Mouse (Mus musculus): ENCODE data around the gene Pex6. TPM values are rescaled to one million over a fixed set of nuclear protein-coding genes. Genes with fewer than 3 reads are reported as not detected.

The Pex6 gene
- polyA plus RNA-seq, 1 experiment, result 105 TPM

DNA sequence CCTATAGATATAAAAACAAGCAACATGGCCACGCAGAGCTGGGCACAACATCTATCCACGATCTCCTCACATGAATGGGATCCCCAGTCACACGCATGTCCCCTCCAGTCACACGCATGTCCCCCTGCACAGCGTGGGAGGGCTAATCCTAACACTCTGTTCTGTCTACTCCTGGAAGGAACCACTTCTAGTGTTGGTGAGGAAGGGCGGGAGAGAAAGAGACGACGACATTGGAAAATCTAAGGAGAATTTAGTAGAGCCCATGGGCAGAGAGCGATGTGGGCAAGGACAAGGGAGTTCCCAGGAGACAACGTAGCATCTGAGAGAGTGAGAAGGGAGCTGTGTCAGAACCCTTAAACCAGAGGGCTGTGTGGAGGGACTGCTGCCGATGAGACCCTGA lies 59.3 kb downstream of the Pex6 start:
- Histone ChIP-seq H3K4me1 (replicated peaks; ENCODE audit: control insufficient read depth, insufficient read depth, low read length) (peaks cover 31% of the 10 kb centered on the region), H3K27me3 (ENCODE audit: control insufficient read depth, insufficient read depth, low read length) (no peaks in the 10 kb centered on the region), H3K36me3 (ENCODE audit: control insufficient read depth, insufficient read depth, low read length) (peaks cover 7% of the 10 kb centered on the region), H3K4me3 (ENCODE audit: control insufficient read depth, insufficient read depth, low read length) (no peak overlapping the region), H3K27ac (ENCODE audit: control insufficient read depth, insufficient read depth, low read length) (0 out of 2 replicates have a peak overlapping the region, but pooled peaks have one; percentile 1)
- TF ChIP-seq POLR2A (IDR thresholded peaks at IDR 0.05; ENCODE audit: control insufficient read depth, extremely low read depth, insufficient read depth, low read length, poor library complexity) (no peak), CTCF (IDR thresholded peaks at IDR 0.05; ENCODE audit: borderline replicate concordance, control insufficient read depth, extremely low read depth, insufficient read depth, low read length, poor library complexity) (no peak)
- 96% methylated on average over 11 of the region's 11 CpGs for WGBS
- no peak for DNase-seq

DNA sequence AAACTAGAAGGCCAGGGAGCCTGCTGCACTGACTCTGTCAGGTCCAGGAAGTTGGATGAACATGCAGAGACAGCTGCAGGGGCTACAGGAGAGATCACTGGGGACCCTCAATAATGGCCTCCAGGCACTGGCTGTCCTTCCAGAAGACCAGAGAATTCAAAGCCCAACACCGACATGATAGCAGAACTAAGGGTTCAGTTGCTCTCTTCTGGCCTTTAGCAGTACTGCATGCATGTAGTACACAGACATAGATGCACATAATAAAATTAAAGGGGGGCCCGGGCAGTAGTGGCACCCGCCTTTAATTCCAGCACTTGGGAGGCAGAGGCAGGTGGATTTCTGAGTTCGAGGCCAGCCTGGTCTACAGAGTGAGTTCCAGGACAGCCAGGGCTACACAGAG lies 59.8 kb downstream of the Pex6 start:
- TF ChIP-seq POLR2A (IDR thresholded peaks at IDR 0.05; ENCODE audit: control insufficient read depth, extremely low read depth, insufficient read depth, low read length, poor library complexity), result no peak
- no peak for TF ChIP-seq CTCF (IDR thresholded peaks at IDR 0.05; ENCODE audit: borderline replicate concordance, control insufficient read depth, extremely low read depth, insufficient read depth, low read length, poor library complexity)
- 91% methylated on average over 4 of the region's 4 CpGs for WGBS
- Histone ChIP-seq H3K27me3 (ENCODE audit: control insufficient read depth, insufficient read depth, low read length) (no peaks in the 10 kb centered on the region), H3K36me3 (ENCODE audit: control insufficient read depth, insufficient read depth, low read length) (peaks cover 12% of the 10 kb centered on the region), H3K4me3 (ENCODE audit: control insufficient read depth, insufficient read depth, low read length) (no peak overlapping the region), H3K4me1 (replicated peaks; ENCODE audit: control insufficient read depth, insufficient read depth, low read length) (peaks cover 29% of the 10 kb centered on the region), H3K27ac (ENCODE audit: control insufficient read depth, insufficient read depth, low read length) (0 out of 2 replicates have a peak overlapping the region, but pooled peaks have one; percentile 1)
- DNase-seq, result peak; percentile 14

GRCm38 (mm10) chr17:46771616-46772015 lies 60.4 kb downstream of the Pex6 start:
- Histone ChIP-seq H3K27me3 (ENCODE audit: control insufficient read depth, insufficient read depth, low read length) (no peaks in the 10 kb centered on the region), H3K4me1 (replicated peaks; ENCODE audit: control insufficient read depth, insufficient read depth, low read length) (peaks cover 29% of the 10 kb centered on the region), H3K4me3 (ENCODE audit: control insufficient read depth, insufficient read depth, low read length) (no peak overlapping the region), H3K27ac (ENCODE audit: control insufficient read depth, insufficient read depth, low read length) (peak overlapping the region; percentile 7; the same call in 1 of the 2 replicates), H3K36me3 (ENCODE audit: control insufficient read depth, insufficient read depth, low read length) (peaks cover 17% of the 10 kb centered on the region)
- TF ChIP-seq POLR2A (IDR thresholded peaks at IDR 0.05; ENCODE audit: control insufficient read depth, extremely low read depth, insufficient read depth, low read length, poor library complexity), result no peak
- TF ChIP-seq CTCF (IDR thresholded peaks at IDR 0.05; ENCODE audit: borderline replicate concordance, control insufficient read depth, extremely low read depth, insufficient read depth, low read length, poor library complexity), result no peak
- no peak for DNase-seq
- 88% methylated on average over 17 of the region's 17 CpGs for WGBS

GRCm38 (mm10) chr17:46772038-46772403 lies 60.8 kb downstream of the Pex6 start:
- Histone ChIP-seq H3K27ac (ENCODE audit: control insufficient read depth, insufficient read depth, low read length) (peak overlapping the region; percentile 4; the same call in 1 of the 2 replicates), H3K4me3 (ENCODE audit: control insufficient read depth, insufficient read depth, low read length) (peak overlapping the region; percentile 81), H3K36me3 (ENCODE audit: control insufficient read depth, insufficient read depth, low read length) (peaks cover 18% of the 10 kb centered on the region), H3K27me3 (ENCODE audit: control insufficient read depth, insufficient read depth, low read length) (no peaks in the 10 kb centered on the region), H3K4me1 (replicated peaks; ENCODE audit: control insufficient read depth, insufficient read depth, low read length) (peaks cover 29% of the 10 kb centered on the region)
- TF ChIP-seq POLR2A (IDR thresholded peaks at IDR 0.05; ENCODE audit: control insufficient read depth, extremely low read depth, insufficient read depth, low read length, poor library complexity) (no peak), CTCF (IDR thresholded peaks at IDR 0.05; ENCODE audit: borderline replicate concordance, control insufficient read depth, extremely low read depth, insufficient read depth, low read length, poor library complexity) (no peak)
- 2% methylated on average over 5 of the region's 5 CpGs for WGBS
- DNase-seq, result no peak

GRCm38 (mm10) chr17:46772404-46773277 lies 61.4 kb downstream of the Pex6 start, which contains the start of gene 2310039H08Rik:
TSS of gene 2310039H08Rik (plus strand) at chr17:46772635.
- Histone ChIP-seq H3K36me3 (ENCODE audit: control insufficient read depth, insufficient read depth, low read length) (peaks cover 24% of the 10 kb centered on the region), H3K4me3 (ENCODE audit: control insufficient read depth, insufficient read depth, low read length) (peak within 1 kb of the TSS; percentile 81), H3K27ac (ENCODE audit: control insufficient read depth, insufficient read depth, low read length) (peak within 1 kb of the TSS; percentile 32), H3K27me3 (ENCODE audit: control insufficient read depth, insufficient read depth, low read length) (no peaks in the 10 kb centered on the region), H3K4me1 (replicated peaks; ENCODE audit: control insufficient read depth, insufficient read depth, low read length) (peaks cover 24% of the 10 kb centered on the region)
- TF ChIP-seq CTCF (IDR thresholded peaks at IDR 0.05; ENCODE audit: borderline replicate concordance, control insufficient read depth, extremely low read depth, insufficient read depth, low read length, poor library complexity) (no peak; the same call in 1 of the 2 replicates), POLR2A (IDR thresholded peaks at IDR 0.05; ENCODE audit: control insufficient read depth, extremely low read depth, insufficient read depth, low read length, poor library complexity) (0 out of 2 replicates have a peak, but pooled peaks have one; percentile 66)
- peak; percentile 82 for DNase-seq
- under 1% methylated on average over 50 of the region's 50 CpGs for WGBS

GRCm38 (mm10) chr17:46773278-46774130 lies 62.2 kb downstream of the Pex6 start:
- DNase-seq, result no peak
- H3K4me1 ChIP-seq (replicated peaks; ENCODE audit: control insufficient read depth, insufficient read depth, low read length), result peaks cover 16% of the 10 kb centered on the region
- no peak for TF ChIP-seq POLR2A (IDR thresholded peaks at IDR 0.05; ENCODE audit: control insufficient read depth, extremely low read depth, insufficient read depth, low read length, poor library complexity)
- TF ChIP-seq CTCF (IDR thresholded peaks at IDR 0.05; ENCODE audit: borderline replicate concordance, control insufficient read depth, extremely low read depth, insufficient read depth, low read length, poor library complexity), result 0 out of 2 replicates have a peak, but pooled peaks have one; percentile 23
- H3K4me3 ChIP-seq (ENCODE audit: control insufficient read depth, insufficient read depth, low read length), result peak overlapping the region; percentile 81
- peaks cover 32% of the 10 kb centered on the region for H3K36me3 ChIP-seq (ENCODE audit: control insufficient read depth, insufficient read depth, low read length)
- WGBS, result 11% methylated on average over 20 of the region's 20 CpGs
- H3K27ac ChIP-seq (ENCODE audit: control insufficient read depth, insufficient read depth, low read length), result no peak overlapping the region
- no peaks in the 10 kb centered on the region for H3K27me3 ChIP-seq (ENCODE audit: control insufficient read depth, insufficient read depth, low read length)

Measured in thymus, adult 2 months (tissue).